Mouse (Mus musculus) 3T3-L1 (cell line): ENCODE results near the gene Rpa1.

Source experiments
- DNase-seq: peaks from one replicate; pipeline ENCODE4 v3.0.0-alpha.2; 2015; ENCODE audit warnings: low read depth, low spot score

The Rpa1 gene

DNA sequence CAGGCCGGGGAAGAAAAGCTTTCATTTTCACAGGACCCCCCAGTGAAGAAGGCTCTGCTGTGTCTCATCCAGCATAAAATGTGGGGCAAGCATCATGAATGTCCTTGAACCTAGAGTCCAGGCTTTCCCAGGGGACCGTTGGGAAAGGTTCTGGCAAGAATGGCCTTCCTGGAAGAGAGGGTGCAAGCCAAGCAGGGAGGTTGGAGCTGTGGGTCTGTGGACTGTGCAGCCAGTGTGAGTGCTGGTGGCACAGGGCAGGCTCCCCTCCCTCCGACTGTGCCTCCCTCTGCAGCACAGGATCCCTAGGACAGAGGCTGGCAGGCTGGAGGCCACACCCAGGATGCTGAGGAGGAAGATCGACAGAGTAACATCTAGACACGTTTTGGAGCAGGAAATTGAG lies 85.3 kb downstream of the Rpa1 start:
- no peak for DNase-seq

DNA sequence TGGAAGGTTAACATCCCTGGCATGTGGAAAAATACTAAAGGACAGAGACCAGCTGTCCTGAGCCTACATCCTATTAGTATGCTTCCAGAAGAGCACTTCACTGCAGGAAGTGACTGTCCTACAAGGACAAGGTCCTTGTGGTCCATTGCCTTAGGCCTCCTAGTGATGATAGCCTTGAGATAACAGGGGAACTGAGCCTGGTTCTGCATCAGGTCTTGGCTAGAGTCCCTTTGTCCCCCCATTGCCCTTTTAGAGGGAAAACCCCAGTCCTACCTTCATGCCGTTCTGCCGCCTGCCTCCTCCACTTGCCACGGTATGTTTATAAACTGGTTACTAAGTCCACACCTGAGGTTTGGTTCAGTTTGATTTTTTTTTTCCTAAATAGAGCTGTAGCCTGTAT lies 85.9 kb downstream of the Rpa1 start:
- no peak for DNase-seq

DNA sequence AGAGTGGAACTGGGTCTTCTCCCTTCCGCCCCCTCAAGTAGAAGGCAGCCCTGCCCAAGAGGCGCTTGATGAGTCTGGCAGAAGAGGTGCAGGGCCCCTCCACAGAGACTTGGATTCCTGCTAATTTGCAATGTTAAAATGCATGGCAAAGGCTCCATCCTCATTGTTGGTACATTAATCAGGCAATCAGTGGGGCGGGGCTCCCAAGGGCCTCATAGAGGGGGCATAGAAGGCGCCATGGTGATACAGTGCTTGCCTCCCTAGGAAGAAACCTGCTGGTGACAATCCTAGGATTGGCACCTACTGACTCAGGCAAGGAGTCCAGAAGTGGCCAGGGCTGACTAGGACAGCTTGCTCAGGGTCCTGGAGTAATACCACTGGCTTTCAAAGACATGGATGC lies 86.4 kb downstream of the Rpa1 start:
- DNase-seq = no peak

DNA sequence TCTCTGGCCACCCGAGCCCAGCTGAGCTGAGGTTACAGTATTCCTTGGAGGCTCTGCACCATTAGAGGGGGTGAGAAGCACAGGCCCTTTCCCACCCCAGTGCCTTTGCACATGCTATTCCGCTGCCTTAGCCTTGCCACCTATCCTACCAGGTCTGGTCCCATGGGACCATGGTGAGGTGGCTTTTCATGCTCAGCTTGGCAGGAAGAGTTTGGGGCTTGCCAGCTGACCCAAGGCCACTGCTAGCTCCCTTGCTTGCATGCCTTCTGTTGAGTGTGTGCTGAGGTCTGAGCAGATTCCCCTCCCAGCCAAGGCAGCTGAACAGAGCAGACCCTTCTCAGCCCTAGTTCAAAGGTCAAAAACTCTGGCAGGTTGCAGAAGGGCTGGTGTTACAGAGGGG lies 87.1 kb downstream of the Rpa1 start:
- DNase-seq = no peak

DNA sequence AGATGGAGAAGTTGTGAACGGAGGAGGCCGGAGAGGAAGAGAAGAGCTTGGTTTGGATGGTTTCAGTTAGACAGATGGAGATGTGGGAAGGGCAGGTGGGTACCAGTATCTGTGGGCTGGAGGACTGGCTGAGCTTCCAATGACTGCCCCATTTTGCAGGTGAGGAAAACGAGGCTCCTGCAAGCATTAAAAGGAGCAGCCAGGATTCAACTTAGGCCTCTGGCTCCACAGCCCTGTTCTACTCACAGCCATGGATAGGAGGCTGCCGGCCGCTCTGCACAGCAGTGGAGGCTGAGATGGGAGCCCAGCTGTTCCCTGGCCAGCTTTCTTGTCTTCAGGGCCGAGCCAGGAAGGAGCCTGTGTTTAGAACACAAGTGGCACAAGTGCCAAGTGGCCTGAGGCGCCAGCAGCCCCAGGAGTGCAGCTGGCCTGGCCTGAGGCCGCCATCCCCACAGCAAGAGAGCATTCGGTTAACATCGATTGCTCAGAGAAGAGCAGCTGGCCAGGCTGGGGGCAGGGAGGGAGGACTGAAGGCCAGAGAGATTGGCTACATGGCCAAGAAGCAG lies 88.0 kb downstream of the Rpa1 start:
- DNase-seq = peak; percentile 29

DNA sequence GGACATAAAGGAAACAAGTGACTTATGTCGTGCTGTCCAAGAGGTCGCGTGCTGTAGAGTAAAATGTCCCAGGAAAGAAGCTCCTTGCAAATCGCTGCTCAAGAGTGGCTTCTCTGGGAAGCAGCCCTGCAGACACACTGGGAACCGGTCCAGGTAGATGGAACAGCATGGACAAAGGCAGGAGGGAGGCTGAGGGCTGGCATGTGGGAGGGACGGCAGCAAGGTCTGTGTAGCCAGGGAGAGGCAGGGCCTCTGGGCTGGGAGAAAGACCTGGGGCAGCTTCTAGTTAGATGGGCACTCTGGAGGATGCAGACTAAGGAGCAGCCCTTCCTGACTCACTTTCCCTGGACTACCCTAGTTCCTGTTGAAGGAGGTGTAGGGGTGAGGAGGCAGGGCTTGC lies 88.7 kb downstream of the Rpa1 start:
- DNase-seq = no peak

DNA sequence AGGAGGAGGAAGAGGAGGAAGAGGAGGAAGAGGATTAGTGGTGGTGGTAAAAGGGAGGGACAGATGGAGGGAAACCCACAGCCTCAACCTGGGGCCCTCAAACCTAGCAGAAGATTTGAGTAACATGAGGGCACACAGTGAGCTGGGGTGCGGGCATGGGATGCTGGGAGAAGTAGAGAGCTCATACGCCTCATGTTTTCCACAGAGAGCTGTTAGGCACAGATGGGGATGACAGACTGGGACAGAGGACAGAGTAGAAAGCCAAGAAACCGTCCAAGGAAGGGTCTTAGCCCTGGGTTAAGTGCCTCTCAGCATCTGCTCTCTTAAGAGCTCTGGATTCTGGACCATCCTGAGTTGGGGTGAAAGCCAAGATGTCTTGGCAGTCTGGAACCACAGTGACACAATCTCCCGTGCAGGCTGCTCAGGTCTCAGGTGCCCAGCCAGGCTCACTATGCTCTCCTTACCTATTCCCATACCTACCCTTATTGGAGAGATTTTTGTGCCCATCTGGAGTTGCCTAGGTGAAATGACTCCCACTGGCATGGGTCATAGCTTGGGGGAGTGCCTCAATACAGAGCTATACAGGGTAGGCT lies 91.0 kb downstream of the Rpa1 start:
- no peak for DNase-seq

DNA sequence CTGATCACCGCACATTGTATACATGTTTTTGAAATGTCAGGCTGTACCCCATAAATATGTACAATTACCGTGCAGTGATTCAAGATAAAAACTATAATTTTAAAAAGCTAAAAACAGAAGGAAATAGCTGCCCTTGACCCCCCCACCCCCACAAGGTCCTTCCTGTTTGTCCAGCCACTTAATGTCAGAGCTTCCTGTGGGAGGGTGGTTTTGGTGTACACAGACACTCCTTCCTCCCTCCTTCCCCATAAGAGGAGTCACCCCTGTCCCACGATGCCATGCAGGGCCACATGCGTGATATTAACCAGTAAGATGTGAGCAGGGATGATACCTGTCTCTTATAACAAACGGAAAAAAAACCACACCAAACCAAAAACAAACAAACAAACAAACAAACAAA lies 92.8 kb downstream of the Rpa1 start:
- DNase-seq = no peak

DNA sequence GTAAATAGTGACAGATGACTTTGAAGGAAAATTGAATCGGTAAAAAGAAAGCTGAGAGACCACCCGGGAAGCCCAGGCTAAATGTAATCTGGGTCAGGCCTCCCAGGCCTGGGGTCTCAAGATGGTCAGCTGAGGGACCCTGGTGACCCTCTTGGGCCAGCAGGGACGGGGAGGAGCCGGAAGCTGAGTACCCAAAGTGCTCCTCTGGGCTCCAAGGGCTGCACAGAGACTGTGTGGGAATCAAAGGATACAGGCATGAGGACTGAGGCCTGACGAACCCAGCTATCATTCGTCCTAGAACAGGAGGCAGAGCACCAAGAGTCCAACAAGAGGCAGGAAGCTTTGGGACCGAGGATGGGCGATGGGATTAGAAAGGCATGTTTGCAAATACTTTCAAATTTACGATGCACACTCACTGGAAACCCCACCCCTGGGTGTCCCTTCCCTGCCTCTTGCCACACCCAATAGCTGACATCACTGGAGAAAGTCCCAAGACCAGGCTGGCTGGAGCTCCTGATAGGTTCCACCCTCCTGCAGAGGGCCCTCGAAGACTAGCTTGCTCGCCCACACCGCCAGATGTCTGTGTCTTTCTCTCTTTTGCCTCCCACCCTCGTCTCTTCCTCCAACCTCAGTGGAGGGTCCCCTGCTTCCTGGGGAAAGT lies 93.7 kb downstream of the Rpa1 start:
- peak; percentile 44 for DNase-seq

DNA sequence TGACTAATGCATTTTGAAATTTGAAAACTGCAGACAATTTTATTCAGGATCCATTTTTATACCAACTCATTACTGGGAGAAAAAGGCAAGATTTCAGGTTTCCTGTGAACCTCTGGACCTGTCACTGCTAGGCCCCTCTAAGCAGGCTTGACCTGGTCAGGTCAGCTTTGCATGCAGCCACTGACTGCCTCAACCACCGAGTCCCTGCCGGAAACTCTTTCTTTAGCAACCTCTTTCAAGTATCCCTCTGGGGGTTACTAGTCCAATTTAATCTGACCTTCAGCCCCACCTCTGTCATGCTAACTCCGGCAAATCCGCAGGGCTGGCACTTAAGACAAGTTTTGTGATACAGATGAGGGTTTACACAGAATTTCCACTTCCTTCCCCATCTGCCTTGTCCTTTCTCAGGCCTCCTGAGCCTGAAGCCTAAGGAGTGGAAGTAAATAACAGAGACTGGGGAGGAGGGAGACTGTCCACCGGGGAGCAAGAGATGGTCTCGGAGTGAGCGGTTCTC lies 96.5 kb downstream of the Rpa1 start:
- no peak for DNase-seq

DNA sequence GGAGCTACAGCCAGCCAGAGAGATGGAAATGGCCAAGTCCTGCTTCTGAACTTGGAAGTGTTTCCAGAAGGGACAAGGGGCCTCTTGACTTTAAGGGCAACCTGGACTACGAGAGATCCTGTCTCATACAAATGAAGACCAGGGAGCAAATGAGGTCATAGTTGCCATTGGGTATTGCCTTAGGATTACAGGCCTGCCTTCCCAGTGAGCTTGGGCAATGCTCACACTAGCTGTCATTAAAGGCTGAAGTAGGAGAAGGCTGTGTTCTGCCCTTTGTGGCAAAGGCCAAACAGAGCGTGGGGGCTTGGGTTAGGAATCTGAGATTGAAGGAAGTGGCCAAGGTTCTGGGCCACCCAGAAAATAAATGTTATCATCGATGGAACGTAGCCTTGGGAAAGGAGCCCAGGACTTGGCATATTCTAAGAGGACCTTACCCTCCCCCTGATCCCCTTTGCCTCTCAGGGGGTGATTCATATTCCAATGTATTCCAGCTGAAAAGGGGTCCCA lies 97.1 kb downstream of the Rpa1 start:
- no peak for DNase-seq

DNA sequence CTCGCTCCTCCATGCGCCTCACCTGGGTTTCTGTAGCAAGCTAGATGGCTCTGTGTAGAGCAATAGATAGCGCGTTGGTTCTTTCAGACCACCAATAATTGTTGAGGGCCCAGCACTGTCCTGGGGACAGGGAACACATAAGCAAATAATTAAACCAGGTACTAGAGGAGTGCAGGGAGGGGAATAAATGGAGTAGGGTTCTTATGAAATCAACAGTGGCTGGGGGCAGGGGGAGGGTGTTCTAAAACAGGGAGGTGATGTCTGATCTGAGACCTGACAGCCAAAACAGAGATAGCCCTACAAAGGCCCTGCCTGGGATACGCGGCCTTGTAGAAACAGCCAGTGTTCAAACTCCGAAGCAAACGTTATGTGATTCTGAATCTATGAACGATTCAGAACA lies 98.5 kb downstream of the Rpa1 start:
- DNase-seq = no peak
